Mouse (Mus musculus) layer of hippocampus, adult 11-12 months (tissue): ENCODE data around the gene Lrmda.

Source experiments
- DNase-seq: peaks from one replicate; pipeline ENCODE4 v3.0.0; 2022; ENCODE audit warnings: low spot score

Lrmda gene

GRCm38 (mm10) chr14:22156991-22157390 is 137.5 kb downstream of the Lrmda start:
- no peak for DNase-seq

- no peak for DNase-seq
These were observed 141.9 kb downstream of the Lrmda start for GRCm38 (mm10) chr14:22161416-22161815.

- DNase-seq = no peak
These were observed 147.8 kb downstream of the Lrmda start for GRCm38 (mm10) chr14:22167285-22167684.

- DNase-seq = no peak
These were observed 148.7 kb downstream of the Lrmda start for GRCm38 (mm10) chr14:22168077-22168794.

- no peak for DNase-seq
These were observed 149.5 kb downstream of the Lrmda start for GRCm38 (mm10) chr14:22168795-22169568.

GRCm38 (mm10) chr14:22174757-22175156 is 155.2 kb downstream of the Lrmda start:
- DNase-seq = no peak

- peak; percentile 4 for DNase-seq
These were observed 160.2 kb downstream of the Lrmda start for GRCm38 (mm10) chr14:22179761-22180160.

GRCm38 (mm10) chr14:22181508-22181907 is 162.0 kb downstream of the Lrmda start:
- no peak for DNase-seq

GRCm38 (mm10) chr14:22183195-22183594 is 163.7 kb downstream of the Lrmda start:
- DNase-seq = no peak

- no peak for DNase-seq
These were observed 165.9 kb downstream of the Lrmda start for GRCm38 (mm10) chr14:22185452-22185851.

GRCm38 (mm10) chr14:22190111-22190510 is 170.6 kb downstream of the Lrmda start:
- DNase-seq = no peak

GRCm38 (mm10) chr14:22192185-22192584 is 172.7 kb downstream of the Lrmda start:
- DNase-seq = no peak

- DNase-seq = no peak
These were observed 178.5 kb downstream of the Lrmda start for GRCm38 (mm10) chr14:22198021-22198420.

GRCm38 (mm10) chr14:22198641-22199425 is 179.3 kb downstream of the Lrmda start:
- no peak for DNase-seq

- DNase-seq = no peak
These were observed 182.2 kb downstream of the Lrmda start for GRCm38 (mm10) chr14:22201667-22202066.

- no peak for DNase-seq
These were observed 191.1 kb downstream of the Lrmda start for GRCm38 (mm10) chr14:22210601-22211000.

- DNase-seq = no peak
These were observed 198.7 kb downstream of the Lrmda start for GRCm38 (mm10) chr14:22218183-22218582.

- DNase-seq = no peak
These were observed 202.5 kb downstream of the Lrmda start for GRCm38 (mm10) chr14:22222038-22222437.

- no peak for DNase-seq
These were observed 203.1 kb downstream of the Lrmda start for GRCm38 (mm10) chr14:22222574-22222973.

GRCm38 (mm10) chr14:22226205-22226604 is 206.7 kb downstream of the Lrmda start:
- no peak for DNase-seq

GRCm38 (mm10) chr14:22228253-22228968 is 208.9 kb downstream of the Lrmda start:
- DNase-seq = no peak

- no peak for DNase-seq
These were observed 220.8 kb downstream of the Lrmda start for GRCm38 (mm10) chr14:22240315-22240714.
